Mouse (Mus musculus) cerebellum, postnatal 14 days (tissue): ENCODE results near the gene Retreg1.

Experiments
- DNase-seq, 2 experiments: peaks; one replicate each; pipeline ENCODE4 v3.0.0; 2021; ENCODE audit warnings: mixed read lengths in 2 of 2

The Retreg1 gene

GRCm38 (mm10) chr15:25884416-25884958 is 41.5 kb downstream of the Retreg1 start:
- DNase-seq, result no peak

- DNase-seq, result peak; percentile 51 to 62
Observed at GRCm38 (mm10) chr15:25886581-25887011, 43.6 kb downstream of the Retreg1 start.

- DNase-seq, result no peak
Observed at GRCm38 (mm10) chr15:25889927-25890326, 46.9 kb downstream of the Retreg1 start.

- no peak for DNase-seq
Observed at GRCm38 (mm10) chr15:25891556-25891955, 48.6 kb downstream of the Retreg1 start.

GRCm38 (mm10) chr15:25893327-25893726 is 50.3 kb downstream of the Retreg1 start:
- no peak for DNase-seq

- no peak for DNase-seq
Observed at GRCm38 (mm10) chr15:25896783-25897182, 53.8 kb downstream of the Retreg1 start.

- no peak for DNase-seq
Observed at GRCm38 (mm10) chr15:25897617-25898016, 54.6 kb downstream of the Retreg1 start.

GRCm38 (mm10) chr15:25899021-25899420 is 56.0 kb downstream of the Retreg1 start:
- DNase-seq, result no peak

GRCm38 (mm10) chr15:25900540-25900939 is 57.6 kb downstream of the Retreg1 start:
- peak; percentile 74 to 86 for DNase-seq

GRCm38 (mm10) chr15:25902931-25903615 is 60.1 kb downstream of the Retreg1 start:
- no peak for DNase-seq

GRCm38 (mm10) chr15:25904435-25905021 is 61.5 kb downstream of the Retreg1 start:
- DNase-seq, result peak in 1 of 2 experiments; percentile 38

- no peak for DNase-seq
Observed at GRCm38 (mm10) chr15:25909783-25910494, 67.0 kb downstream of the Retreg1 start.

GRCm38 (mm10) chr15:25910495-25910865 is 67.5 kb downstream of the Retreg1 start:
- no peak for DNase-seq

- DNase-seq, result no peak
Observed at GRCm38 (mm10) chr15:25910924-25911323, 67.9 kb downstream of the Retreg1 start.

GRCm38 (mm10) chr15:25912911-25913310 is 69.9 kb downstream of the Retreg1 start:
- DNase-seq, result no peak

GRCm38 (mm10) chr15:25913659-25914058 is 70.7 kb downstream of the Retreg1 start:
- no peak for DNase-seq

GRCm38 (mm10) chr15:25914160-25914559 is 71.2 kb downstream of the Retreg1 start:
- no peak for DNase-seq

GRCm38 (mm10) chr15:25915013-25915412 is 72.0 kb downstream of the Retreg1 start:
- no peak for DNase-seq

- DNase-seq, result peak; percentile 46 to 59
Observed at GRCm38 (mm10) chr15:25915574-25916205, 72.7 kb downstream of the Retreg1 start.

GRCm38 (mm10) chr15:25916252-25916651 is 73.3 kb downstream of the Retreg1 start:
- no peak for DNase-seq

- no peak for DNase-seq
Observed at GRCm38 (mm10) chr15:25918641-25919040, 75.7 kb downstream of the Retreg1 start.

- DNase-seq, result no peak
Observed at GRCm38 (mm10) chr15:25919995-25920394, 77.0 kb downstream of the Retreg1 start.

GRCm38 (mm10) chr15:25920886-25921285 is 77.9 kb downstream of the Retreg1 start:
- DNase-seq, result peak; percentile 54 to 55
